Mouse (Mus musculus): Measurements from ENCODE around the gene Hmgn2. TPM values are rescaled to one million over a fixed set of nuclear protein-coding genes. Genes with fewer than 3 reads are reported as not detected.
A peak's percentile ranks its signal among the peaks of the same experiment; 100 is the strongest.

The Hmgn2 gene
- polyA plus RNA-seq, 1 experiment from 2014 or later, result 1,100 TPM

- no peaks in the 10 kb centered on the region for H3K27me3 ChIP-seq (ENCODE audit: control insufficient read depth, insufficient read depth, low read length)
- peaks cover 26% of the 10 kb centered on the region for H3K36me3 ChIP-seq (ENCODE audit: control insufficient read depth, insufficient read depth, low read length)
- H3K4me3 ChIP-seq (ENCODE audit: low read depth, low read length), result peak overlapping the region; percentile 70
- peak overlapping the region; percentile 99 for H3K27ac ChIP-seq (ENCODE audit: low read depth, low read length)
- H3K4me1 ChIP-seq (ENCODE audit: control insufficient read depth, insufficient read depth, low read length), result peaks cover 34% of the 10 kb centered on the region
- H3K9me3 ChIP-seq (ENCODE audit: control insufficient read depth, low read length), result no peaks in the 10 kb centered on the region
- WGBS, result under 1% methylated on average over 68 of the region's 101 CpGs
- H3K4me2 ChIP-seq (ENCODE audit: low read depth, low read length), result peak overlapping the region; percentile 98
- ATAC-seq (ENCODE audit: low read depth), result peak; percentile 69
- peak overlapping the region; percentile 93 for H3K9ac ChIP-seq (replicated peaks; ENCODE audit: low read depth, low read length)
These were observed 1.1 kb downstream of the Hmgn2 start for GRCm38 (mm10) chr4:133967138-133967865.

GRCm38 (mm10) chr4:133966271-133966940 is 2.0 kb downstream of the Hmgn2 start:
- Histone ChIP-seq H3K4me1 (ENCODE audit: control insufficient read depth, insufficient read depth, low read length) (peaks cover 34% of the 10 kb centered on the region), H3K4me3 (ENCODE audit: low read depth, low read length) (peak overlapping the region; percentile 70), H3K9ac (replicated peaks; ENCODE audit: low read depth, low read length) (peak overlapping the region; percentile 93), H3K9me3 (ENCODE audit: control insufficient read depth, low read length) (no peaks in the 10 kb centered on the region), H3K4me2 (ENCODE audit: low read depth, low read length) (peak overlapping the region; percentile 85), H3K27ac (ENCODE audit: low read depth, low read length) (no peak overlapping the region), H3K27me3 (ENCODE audit: control insufficient read depth, insufficient read depth, low read length) (no peaks in the 10 kb centered on the region), H3K36me3 (ENCODE audit: control insufficient read depth, insufficient read depth, low read length) (peaks cover 26% of the 10 kb centered on the region)
- WGBS, result 54% methylated on average over 12 of the region's 12 CpGs
- ATAC-seq (ENCODE audit: low read depth), result no peak

- peaks cover 26% of the 10 kb centered on the region for H3K36me3 ChIP-seq (ENCODE audit: control insufficient read depth, insufficient read depth, low read length)
- H3K27ac ChIP-seq (ENCODE audit: low read depth, low read length), result no peak overlapping the region
- H3K4me3 ChIP-seq (ENCODE audit: low read depth, low read length), result no peak overlapping the region
- no peak overlapping the region for H3K4me2 ChIP-seq (ENCODE audit: low read depth, low read length)
- H3K9ac ChIP-seq (replicated peaks; ENCODE audit: low read depth, low read length), result no peak overlapping the region
- no peak for ATAC-seq (ENCODE audit: low read depth)
- H3K27me3 ChIP-seq (ENCODE audit: control insufficient read depth, insufficient read depth, low read length), result no peaks in the 10 kb centered on the region
- peaks cover 10% of the 10 kb centered on the region for H3K4me1 ChIP-seq (ENCODE audit: control insufficient read depth, insufficient read depth, low read length)
- 86% methylated on average over 7 of the region's 7 CpGs for whole genome bisulfite sequencing
- no peaks in the 10 kb centered on the region for H3K9me3 ChIP-seq (ENCODE audit: control insufficient read depth, low read length)
These were observed 5.9 kb downstream of the Hmgn2 start for GRCm38 (mm10) chr4:133962566-133962965.

- ATAC-seq (ENCODE audit: low read depth), result no peak
- WGBS, result 89% methylated on average over 1 of the region's 1 CpGs
These were observed 9.6 kb downstream of the Hmgn2 start for GRCm38 (mm10) chr4:133958884-133959283.

GRCm38 (mm10) chr4:133956358-133956757 is 12.1 kb downstream of the Hmgn2 start:
- no peak for ATAC-seq (ENCODE audit: low read depth)
- 89% methylated on average over 4 of the region's 4 CpGs for WGBS
- H3K36me3 ChIP-seq (ENCODE audit: control insufficient read depth, insufficient read depth, low read length), result no peaks in the 10 kb centered on the region
- no peak overlapping the region for H3K4me3 ChIP-seq (ENCODE audit: low read depth, low read length)
- no peaks in the 10 kb centered on the region for H3K9me3 ChIP-seq (ENCODE audit: control insufficient read depth, low read length)
- H3K27ac ChIP-seq (ENCODE audit: low read depth, low read length), result no peak overlapping the region
- no peaks in the 10 kb centered on the region for H3K4me1 ChIP-seq (ENCODE audit: control insufficient read depth, insufficient read depth, low read length)
- no peak overlapping the region for H3K9ac ChIP-seq (replicated peaks; ENCODE audit: low read depth, low read length)
- H3K4me2 ChIP-seq (ENCODE audit: low read depth, low read length), result no peak overlapping the region
- H3K27me3 ChIP-seq (ENCODE audit: control insufficient read depth, insufficient read depth, low read length), result no peaks in the 10 kb centered on the region

More at GRCm38 (mm10) chr4:133958884-133959283, 9.6 kb downstream of the Hmgn2 start:
- H3K27ac ChIP-seq (ENCODE audit: low read depth, low read length), result no peak overlapping the region
- no peak overlapping the region for H3K9ac ChIP-seq (replicated peaks; ENCODE audit: low read depth, low read length)
- H3K9me3 ChIP-seq (ENCODE audit: control insufficient read depth, low read length), result no peaks in the 10 kb centered on the region
- H3K4me2 ChIP-seq (ENCODE audit: low read depth, low read length), result no peak overlapping the region
- H3K4me1 ChIP-seq (ENCODE audit: control insufficient read depth, insufficient read depth, low read length), result no peaks in the 10 kb centered on the region
- H3K4me3 ChIP-seq (ENCODE audit: low read depth, low read length), result no peak overlapping the region
- no peaks in the 10 kb centered on the region for H3K27me3 ChIP-seq (ENCODE audit: control insufficient read depth, insufficient read depth, low read length)
- H3K36me3 ChIP-seq (ENCODE audit: control insufficient read depth, insufficient read depth, low read length), result peaks cover 8% of the 10 kb centered on the region

- H3K36me3 ChIP-seq (ENCODE audit: control insufficient read depth, insufficient read depth, low read length), result no peaks in the 10 kb centered on the region
- no peak overlapping the region for H3K9ac ChIP-seq (replicated peaks; ENCODE audit: low read depth, low read length)
- H3K27me3 ChIP-seq (ENCODE audit: control insufficient read depth, insufficient read depth, low read length), result no peaks in the 10 kb centered on the region
- 68% methylated on average over 4 of the region's 4 CpGs for WGBS
- no peaks in the 10 kb centered on the region for H3K4me1 ChIP-seq (ENCODE audit: control insufficient read depth, insufficient read depth, low read length)
- H3K4me3 ChIP-seq (ENCODE audit: low read depth, low read length), result no peak overlapping the region
- ATAC-seq (ENCODE audit: low read depth), result no peak
- no peaks in the 10 kb centered on the region for H3K9me3 ChIP-seq (ENCODE audit: control insufficient read depth, low read length)
- H3K4me2 ChIP-seq (ENCODE audit: low read depth, low read length), result no peak overlapping the region
- no peak overlapping the region for H3K27ac ChIP-seq (ENCODE audit: low read depth, low read length)
These were observed 21.7 kb downstream of the Hmgn2 start for GRCm38 (mm10) chr4:133946736-133947135.

- no peaks in the 10 kb centered on the region for H3K9me3 ChIP-seq (ENCODE audit: control insufficient read depth, low read length)
- H3K27ac ChIP-seq (ENCODE audit: low read depth, low read length), result no peak overlapping the region
- H3K36me3 ChIP-seq (ENCODE audit: control insufficient read depth, insufficient read depth, low read length), result no peaks in the 10 kb centered on the region
- H3K4me3 ChIP-seq (ENCODE audit: low read depth, low read length), result no peak overlapping the region
- no peak for ATAC-seq (ENCODE audit: low read depth)
- H3K27me3 ChIP-seq (ENCODE audit: control insufficient read depth, insufficient read depth, low read length), result no peaks in the 10 kb centered on the region
- WGBS, result 79% methylated on average over 3 of the region's 3 CpGs
- H3K9ac ChIP-seq (replicated peaks; ENCODE audit: low read depth, low read length), result no peak overlapping the region
- no peaks in the 10 kb centered on the region for H3K4me1 ChIP-seq (ENCODE audit: control insufficient read depth, insufficient read depth, low read length)
- H3K4me2 ChIP-seq (ENCODE audit: low read depth, low read length), result no peak overlapping the region
These were observed 24.7 kb downstream of the Hmgn2 start for GRCm38 (mm10) chr4:133943791-133944190.

- H3K36me3 ChIP-seq (ENCODE audit: control insufficient read depth, insufficient read depth, low read length), result no peaks in the 10 kb centered on the region
- no peaks in the 10 kb centered on the region for H3K27me3 ChIP-seq (ENCODE audit: control insufficient read depth, insufficient read depth, low read length)
- no peak overlapping the region for H3K27ac ChIP-seq (ENCODE audit: low read depth, low read length)
- no peaks in the 10 kb centered on the region for H3K4me1 ChIP-seq (ENCODE audit: control insufficient read depth, insufficient read depth, low read length)
- H3K9me3 ChIP-seq (ENCODE audit: control insufficient read depth, low read length), result no peaks in the 10 kb centered on the region
- WGBS, result 96% methylated on average over 4 of the region's 4 CpGs
- no peak for ATAC-seq (ENCODE audit: low read depth)
- H3K9ac ChIP-seq (replicated peaks; ENCODE audit: low read depth, low read length), result no peak overlapping the region
- no peak overlapping the region for H3K4me3 ChIP-seq (ENCODE audit: low read depth, low read length)
- H3K4me2 ChIP-seq (ENCODE audit: low read depth, low read length), result no peak overlapping the region
These were observed 25.8 kb downstream of the Hmgn2 start for GRCm38 (mm10) chr4:133942679-133943078.

- Histone ChIP-seq H3K27ac (ENCODE audit: low read depth, low read length) (no peak overlapping the region), H3K4me1 (ENCODE audit: control insufficient read depth, insufficient read depth, low read length) (no peaks in the 10 kb centered on the region), H3K27me3 (ENCODE audit: control insufficient read depth, insufficient read depth, low read length) (no peaks in the 10 kb centered on the region), H3K4me2 (ENCODE audit: low read depth, low read length) (no peak overlapping the region), H3K4me3 (ENCODE audit: low read depth, low read length) (no peak overlapping the region), H3K9me3 (ENCODE audit: control insufficient read depth, low read length) (no peaks in the 10 kb centered on the region), H3K9ac (replicated peaks; ENCODE audit: low read depth, low read length) (no peak overlapping the region), H3K36me3 (ENCODE audit: control insufficient read depth, insufficient read depth, low read length) (no peaks in the 10 kb centered on the region)
- no peak for ATAC-seq (ENCODE audit: low read depth)
- 62% methylated on average over 3 of the region's 3 CpGs for WGBS
These were observed 26.9 kb downstream of the Hmgn2 start for GRCm38 (mm10) chr4:133941576-133941975.

All from neural tube, embryonic 14.5 days (tissue).